Mouse (Mus musculus) central nervous system, embryonic 18 days (tissue): ENCODE data around the gene Olfr1480. TPM values are rescaled to one million over a fixed set of nuclear protein-coding genes. Genes with fewer than 3 reads are reported as not detected.

ENCODE experiments used
- polyA plus RNA-seq: library from polyadenylated mRNA; depleted of rRNA; stranded (reverse); fragments of >200 nt; gene quantifications from 2 replicates; pipeline ENCODE4 v1.2.3, GENCODE M21; 2012; rRNA removed

Gene Olfr1480
- not detected in 2 replicates for polyA plus RNA-seq

GRCm38 (mm10) chr19:13527613-13528012 is at the start of gene Olfr1480:
TSS of gene Olfr1480 (plus strand) at chr19:13527913.

GRCm38 (mm10) chr19:13480096-13480495 is 47.6 kb upstream of the Olfr1480 start, which contains the start of gene Olfr1475:
TSS of gene Olfr1475 (minus strand) at chr19:13480196.

GRCm38 (mm10) chr19:13500246-13500645 is 27.5 kb upstream of the Olfr1480 start, which contains the start of gene Olfr1477:
TSS of gene Olfr1477 (plus strand) at chr19:13500546.

Other genes with a start within 250 kb of the Olfr1480 start
- gene Olfr1465, start 212.4 kb upstream of the Olfr1480 start, polyA plus RNA-seq = not detected in 2 replicates
- gene Olfr1466, start 189.1 kb upstream of the Olfr1480 start, polyA plus RNA-seq = not detected in 2 replicates
- not detected in 2 replicates for gene Olfr1467, start 165.7 kb upstream of the Olfr1480 start, polyA plus RNA-seq
- not detected in 2 replicates for gene Olfr1469, start 120.1 kb upstream of the Olfr1480 start, polyA plus RNA-seq
- not detected in 2 replicates for gene Olfr1471, start 84.5 kb upstream of the Olfr1480 start, polyA plus RNA-seq
- gene Olfr1472, start 71.8 kb upstream of the Olfr1480 start, polyA plus RNA-seq = not detected in 2 replicates
- not detected in 2 replicates for gene Olfr1474, start 58.3 kb upstream of the Olfr1480 start, polyA plus RNA-seq
- gene Olfr1475, start 47.7 kb upstream of the Olfr1480 start, polyA plus RNA-seq = not detected in 2 replicates
- not detected in 2 replicates for gene Olfr1477, start 27.4 kb upstream of the Olfr1480 start, polyA plus RNA-seq
- gene Olfr1484, start 55.6 kb downstream of the Olfr1480 start, polyA plus RNA-seq = not detected in 2 replicates
- gene Olfr1487, start 89.5 kb downstream of the Olfr1480 start, polyA plus RNA-seq = not detected in 2 replicates
- not detected in 2 replicates for gene Olfr1489, start 103.7 kb downstream of the Olfr1480 start, polyA plus RNA-seq
- not detected in 2 replicates for gene Olfr1490, start 123.2 kb downstream of the Olfr1480 start, polyA plus RNA-seq
- not detected in 2 replicates for gene Olfr1491, start 169.4 kb downstream of the Olfr1480 start, polyA plus RNA-seq
- gene Olfr1493-ps1, start 195.4 kb downstream of the Olfr1480 start, polyA plus RNA-seq = not detected in 2 replicates
- not detected in 2 replicates for gene Olfr1494, start 211.8 kb downstream of the Olfr1480 start, polyA plus RNA-seq
- gene Olfr1495, start 236.7 kb downstream of the Olfr1480 start, polyA plus RNA-seq = not detected in 2 replicates
- gene Olfr1496, start 250.0 kb downstream of the Olfr1480 start, polyA plus RNA-seq = not detected in 2 replicates